Mouse (Mus musculus): ENCODE results near the gene Vps16. TPM values are rescaled to one million over a fixed set of nuclear protein-coding genes. Genes with fewer than 3 reads are reported as not detected.

The Vps16 gene
- 77.3 and 89.2 TPM in 2 replicates for polyA plus RNA-seq (2012; rRNA removed)

GRCm38 (mm10) chr2:130424126-130424853, at the start of gene Vps16, which contains the start of gene Pced1a:
Gene Vps16, plus strand, starts transcription at chr2:130424339.
Gene Pced1a, minus strand, starts transcription at chr2:130424701.
- peak; percentile 91 for DNase-seq (ENCODE audit: low spot score)

- no peak for DNase-seq (ENCODE audit: low spot score)
Observed at GRCm38 (mm10) chr2:130374951-130375350, 49.2 kb upstream of the Vps16 start.

GRCm38 (mm10) chr2:130383205-130383604, 40.9 kb upstream of the Vps16 start:
- DNase-seq (ENCODE audit: low spot score) = no peak

GRCm38 (mm10) chr2:130383895-130384294, 40.2 kb upstream of the Vps16 start:
- DNase-seq (ENCODE audit: low spot score) = no peak

DNA sequence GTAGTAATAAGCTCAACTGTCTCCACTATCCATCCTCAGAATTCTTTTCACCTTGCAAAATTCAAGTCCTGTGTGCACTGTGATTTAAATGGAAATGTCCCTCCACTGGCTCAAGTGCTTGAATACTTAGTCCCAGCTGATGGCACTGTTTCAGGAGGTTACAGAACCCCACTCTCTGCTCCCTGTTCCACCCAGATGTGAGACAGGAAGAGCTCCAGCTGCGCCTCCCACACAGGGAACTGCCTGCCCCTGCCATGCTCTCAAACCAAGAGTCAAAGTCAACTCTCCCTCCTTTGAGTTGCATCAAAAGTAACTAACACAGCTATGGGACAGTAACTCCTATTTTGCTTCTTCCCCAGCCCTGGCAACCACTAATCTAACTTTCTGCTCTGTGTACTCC, 37.9 kb upstream of the Vps16 start:
- no peak for DNase-seq (ENCODE audit: low spot score)

DNA sequence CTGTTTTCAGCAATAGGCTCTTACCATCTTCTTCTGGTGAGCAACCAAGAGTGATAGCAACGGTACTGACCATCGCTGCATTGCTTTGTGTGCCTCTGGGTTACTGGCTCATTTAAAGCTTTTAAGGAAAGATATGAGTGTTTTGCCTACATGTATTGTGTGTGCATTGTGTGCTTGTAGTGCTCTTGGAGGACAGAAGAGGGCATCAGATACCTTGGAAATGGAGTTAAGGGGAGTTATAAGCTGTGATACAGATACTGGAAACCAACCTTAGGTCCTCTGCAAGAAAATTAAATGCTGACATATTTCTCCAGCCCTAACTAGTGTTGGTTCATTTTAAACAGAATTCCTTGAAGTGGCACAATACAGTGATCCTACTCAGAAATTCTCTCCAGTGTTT, 35.3 kb upstream of the Vps16 start:
- DNase-seq (ENCODE audit: low spot score) = no peak

GRCm38 (mm10) chr2:130390993-130391625, 33.0 kb upstream of the Vps16 start:
- DNase-seq (ENCODE audit: low spot score) = no peak

DNA sequence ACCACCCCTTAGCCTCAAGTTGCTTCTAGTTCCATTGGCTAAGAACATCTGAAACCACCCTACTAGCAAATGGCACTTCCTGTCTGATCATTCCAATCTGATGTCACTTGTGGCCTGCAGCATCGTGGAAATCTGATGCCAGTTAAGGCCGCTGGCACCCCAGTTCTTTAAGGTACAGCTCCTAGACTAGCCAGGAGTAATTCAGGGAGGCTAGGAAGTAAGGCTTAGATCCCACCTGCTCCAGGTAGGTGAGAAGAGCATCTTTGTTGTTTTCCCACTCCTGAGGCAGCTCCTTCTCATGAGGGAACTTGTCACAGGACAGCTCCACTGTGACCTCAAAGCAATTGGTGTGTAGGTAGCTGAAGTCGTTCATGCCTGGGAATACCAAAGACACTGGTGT, 31.3 kb upstream of the Vps16 start:
- DNase-seq (ENCODE audit: low spot score) = no peak

GRCm38 (mm10) chr2:130395696-130396095, 28.4 kb upstream of the Vps16 start:
- no peak for DNase-seq (ENCODE audit: low spot score)

GRCm38 (mm10) chr2:130397186-130397985, 26.8 kb upstream of the Vps16 start, which contains the start of gene Cpxm1:
Gene Cpxm1, minus strand, starts transcription at chr2:130397574.
- no peak for DNase-seq (ENCODE audit: low spot score)

GRCm38 (mm10) chr2:130398091-130398490, 26.0 kb upstream of the Vps16 start:
- no peak for DNase-seq (ENCODE audit: low spot score)

DNA sequence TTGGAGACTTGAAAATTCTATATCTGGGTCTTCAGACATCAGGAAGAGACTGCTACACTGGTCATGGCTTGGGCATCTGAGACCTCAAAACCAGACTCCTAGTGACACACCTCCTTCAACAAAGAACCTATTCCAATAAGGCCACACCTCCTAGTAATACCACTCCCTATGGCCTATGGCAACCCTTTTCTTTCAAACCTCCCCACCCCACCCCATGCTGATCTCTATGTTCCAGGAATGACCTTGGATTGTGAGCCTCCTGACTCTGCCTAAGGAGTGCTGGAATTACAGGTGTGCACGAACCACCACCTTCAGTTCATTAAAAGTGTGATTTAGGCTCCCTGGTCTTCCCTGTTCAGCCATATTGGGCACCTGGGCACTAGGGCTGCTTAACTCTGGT, 24.1 kb upstream of the Vps16 start:
- no peak for DNase-seq (ENCODE audit: low spot score)

DNA sequence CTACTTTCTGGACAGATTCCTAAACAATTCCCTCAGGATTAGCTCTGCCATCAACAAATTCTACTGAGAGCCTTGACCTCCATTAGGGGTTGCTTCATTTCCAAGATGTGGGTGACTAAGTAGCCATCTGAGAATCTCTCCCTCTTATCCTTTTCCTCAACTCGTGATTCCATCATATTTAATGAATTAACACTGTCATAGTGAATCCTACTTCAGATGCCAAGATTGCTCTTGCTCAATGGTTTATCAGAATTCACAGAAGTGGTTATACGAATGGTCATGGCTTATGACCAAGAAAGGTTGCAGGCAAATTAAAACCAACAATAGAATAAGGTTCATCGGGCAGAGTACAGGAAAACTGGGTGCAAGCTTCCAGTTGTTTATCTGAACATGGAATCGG, 22.2 kb upstream of the Vps16 start:
- DNase-seq (ENCODE audit: low spot score) = no peak

DNA sequence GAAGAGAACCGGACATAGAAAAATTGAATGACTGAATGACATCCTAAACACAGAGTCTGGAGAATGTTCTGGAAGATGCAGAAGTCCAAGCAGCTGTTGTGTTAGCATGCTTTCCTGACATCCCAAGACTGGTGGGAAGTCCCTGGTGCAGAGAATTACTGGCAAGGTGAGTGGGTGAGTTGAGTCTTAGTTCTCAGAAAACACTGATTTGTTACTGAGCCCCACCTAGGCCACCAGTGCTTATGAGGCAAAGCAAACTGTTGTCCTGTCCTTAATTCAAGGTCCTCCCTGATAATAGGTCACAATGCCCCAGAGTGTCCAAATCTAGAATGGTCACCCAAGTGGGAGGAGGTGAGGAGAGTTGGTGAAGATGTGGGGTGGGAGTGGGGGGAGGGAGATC, 19.2 kb upstream of the Vps16 start, which contains the start of the genes Gm28372 and 1700020A23Rik:
Gm28372 (plus strand) TSS at position 301 of the 400 bp plus-strand sequence.
1700020A23Rik (plus strand) TSS at position 321 of the 400 bp plus-strand sequence.
- DNase-seq (ENCODE audit: low spot score) = no peak

GRCm38 (mm10) chr2:130406178-130406577, 18.0 kb upstream of the Vps16 start, which contains the start of gene Tmem239:
Gene Tmem239, plus strand, starts transcription at chr2:130406478.
- DNase-seq (ENCODE audit: low spot score) = no peak

GRCm38 (mm10) chr2:130408194-130408593, 15.9 kb upstream of the Vps16 start:
- no peak for DNase-seq (ENCODE audit: low spot score)

GRCm38 (mm10) chr2:130411558-130412495, 12.3 kb upstream of the Vps16 start:
- DNase-seq (ENCODE audit: low spot score) = peak; percentile 73

DNA sequence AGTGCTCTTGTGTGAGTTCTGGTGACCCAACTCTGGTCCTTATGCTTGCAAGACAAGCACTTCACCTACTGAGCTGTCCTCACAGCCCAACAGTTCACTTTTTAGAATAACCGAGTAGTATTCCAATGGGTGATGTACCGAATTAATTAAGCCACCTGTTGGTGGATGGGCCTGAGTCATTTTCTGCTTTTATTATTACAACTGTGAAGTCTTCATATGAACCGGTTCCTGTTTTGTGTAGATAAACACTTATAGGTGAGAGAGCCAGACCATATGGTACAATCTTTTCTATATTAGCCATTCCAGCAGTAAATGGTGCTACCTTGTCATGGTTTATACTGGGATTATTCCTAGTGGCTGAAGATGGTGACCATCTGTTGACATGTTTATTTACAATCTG, 11.4 kb upstream of the Vps16 start:
- DNase-seq (ENCODE audit: low spot score) = no peak

DNA sequence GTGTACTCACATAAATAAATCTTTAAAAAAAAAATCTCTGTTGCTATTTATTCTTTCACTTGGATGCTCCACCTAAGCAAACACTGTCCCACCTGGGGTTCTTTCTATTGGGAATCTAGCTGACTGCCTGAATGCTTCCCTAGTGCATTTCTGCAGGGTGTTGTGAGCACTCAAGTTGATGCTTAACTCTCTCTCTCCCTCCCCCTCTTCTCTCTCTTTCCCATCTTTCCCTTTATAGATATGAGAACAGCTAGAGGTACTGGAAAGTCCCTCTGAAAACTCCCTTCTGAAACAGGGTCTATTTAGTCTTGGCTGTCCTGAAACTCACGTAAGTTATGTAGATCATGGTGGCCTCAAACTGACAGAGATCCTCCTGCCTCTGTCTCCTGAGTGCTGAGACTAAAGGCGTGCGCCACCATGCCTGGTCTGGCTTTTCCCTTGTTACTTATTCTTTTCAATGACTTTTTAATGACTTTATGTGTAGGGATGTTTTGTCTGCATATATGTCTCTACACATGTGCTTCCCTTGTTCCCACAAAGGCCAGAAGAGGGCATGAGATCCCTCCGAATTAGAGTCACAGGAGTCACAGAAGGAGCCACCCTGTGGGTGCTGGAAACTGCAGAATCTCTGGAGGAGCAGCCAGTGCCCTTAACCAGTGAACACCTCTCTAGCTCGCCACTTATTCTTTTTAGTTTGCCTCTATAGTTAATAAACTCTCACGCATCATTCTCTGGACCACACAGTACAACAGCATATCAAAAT, 9.9 kb upstream of the Vps16 start:
- DNase-seq (ENCODE audit: low spot score) = no peak
